Mouse (Mus musculus): ENCODE data around the gene Nt5dc1.
"Not testable (repeated sequence)": the region's sequence is repeated elsewhere in the genome, so short reads cannot be mapped to it uniquely, and the experiment has no call there.

DNA sequence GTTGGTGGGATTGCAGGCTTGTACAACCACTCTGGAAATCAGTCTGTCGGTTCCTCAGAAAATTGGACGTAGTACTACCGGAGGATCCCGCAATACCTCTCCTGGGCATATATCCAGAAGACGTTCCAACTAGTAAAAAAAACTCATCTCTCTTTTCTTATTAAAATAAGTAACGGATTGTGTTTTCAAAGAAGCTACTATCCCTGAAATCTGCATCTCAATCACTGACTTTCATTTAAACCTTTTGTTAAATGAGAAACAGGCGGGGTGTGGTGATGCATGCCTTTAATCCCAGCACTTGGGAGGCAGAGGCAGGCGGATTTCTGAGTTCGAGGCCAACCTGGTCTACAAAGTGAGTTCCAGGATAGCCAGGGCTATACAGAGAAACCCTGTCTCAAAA, 165.5 kb downstream of the Nt5dc1 start:
- TF ChIP-seq POLR2A (IDR thresholded peaks at IDR 0.05; ENCODE audit: borderline replicate concordance, control insufficient read depth, low read depth, low read length); CTCF (IDR thresholded peaks at IDR 0.05; ENCODE audit: control insufficient read depth, insufficient read depth, low read length): not testable (repeated sequence)

Data from bone marrow, adult 2 months (tissue).